Mouse (Mus musculus): ENCODE data around the gene Asb2.

The Asb2 gene

DNA sequence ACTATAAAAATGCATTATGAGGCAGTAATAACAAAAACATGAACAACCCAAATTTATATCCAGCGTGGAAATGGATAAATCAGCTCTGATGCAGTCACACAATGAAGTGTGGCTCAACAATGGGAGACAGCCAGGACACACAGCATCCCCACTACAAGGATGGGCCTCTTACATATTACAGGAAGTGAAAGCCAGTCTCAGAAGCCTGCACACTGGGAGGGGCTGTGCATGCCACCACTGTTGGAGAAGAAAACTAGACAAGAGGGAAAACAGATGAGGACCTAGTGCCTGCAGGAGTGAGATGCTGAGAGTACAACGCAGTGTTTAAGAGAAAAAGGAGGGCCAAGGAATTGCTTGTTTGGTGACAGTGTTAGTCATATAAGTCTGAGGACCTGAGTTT is 82.1 kb downstream of the Asb2 start:
- no peak for DNase-seq (ENCODE audit: inconsistent age in 2 of 2, low spot score in 1 of 2)

DNA sequence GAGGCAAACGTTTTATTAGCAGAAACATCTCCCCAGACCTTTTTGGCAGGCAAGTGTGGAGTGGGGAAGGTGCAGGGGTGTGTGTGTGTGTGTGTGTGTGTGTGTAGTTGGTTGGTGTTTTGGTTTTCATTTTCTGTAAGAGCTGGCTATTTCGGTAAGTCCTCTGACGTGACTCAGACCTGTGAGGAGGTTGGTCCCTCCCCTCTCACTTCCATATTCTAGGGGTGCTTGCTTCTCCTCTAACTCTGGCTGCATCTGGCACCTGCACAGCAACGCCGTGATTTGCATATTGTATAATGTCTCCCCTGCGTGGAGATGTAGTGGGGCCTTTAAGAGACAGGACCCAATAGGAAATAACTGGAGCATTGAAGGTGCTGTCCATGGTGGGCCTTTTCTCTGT is 82.8 kb downstream of the Asb2 start:
- DNase-seq (ENCODE audit: inconsistent age in 2 of 2, low spot score in 1 of 2) = no peak

DNA sequence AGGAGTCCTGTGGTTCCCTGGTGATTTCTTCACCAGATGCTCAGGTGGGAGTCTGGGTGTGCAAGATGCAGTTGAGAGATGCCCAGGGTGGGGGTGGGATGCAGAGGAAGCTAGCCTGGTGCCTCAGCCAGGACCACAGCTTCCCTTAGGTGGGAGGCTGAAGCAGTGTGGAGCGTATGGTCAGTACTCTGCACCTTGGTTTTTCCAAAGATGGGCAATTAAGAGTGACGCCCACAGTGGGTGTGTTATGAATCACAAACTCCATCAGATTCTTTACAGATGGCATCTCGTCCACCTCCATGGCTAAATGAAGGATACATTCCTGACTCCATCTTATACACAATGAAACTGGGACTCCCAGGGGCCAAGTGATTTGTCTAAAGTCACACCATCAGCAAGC is 83.6 kb downstream of the Asb2 start:
- DNase-seq (ENCODE audit: inconsistent age in 2 of 2, low spot score in 1 of 2) = no peak

All from adrenal gland, adult (tissue).